Mouse (Mus musculus): ENCODE results near the gene Cdk5rap2. TPM values are rescaled to one million over a fixed set of nuclear protein-coding genes. Genes with fewer than 3 reads are reported as not detected.

The Cdk5rap2 gene
- total and polyA plus RNA-seq, 2 experiments: 3.0 to 3.6 TPM

GRCm38 (mm10) chr4:70260419-70260807, 149.8 kb downstream of the Cdk5rap2 start:
- 93% methylated on average over 11 of the region's 11 CpGs for WGBS
- 0 out of 2 replicates have a peak, but pooled peaks cover 3% of the 10 kb centered on the region for H3K36me3 ChIP-seq (ENCODE audit: control insufficient read depth, insufficient read depth, low read length)
- no peak overlapping the region for H3K9ac ChIP-seq (ENCODE audit: low read depth, low read length)
- H3K27me3 ChIP-seq (ENCODE audit: control insufficient read depth, insufficient read depth, low read length): no peaks in the 10 kb centered on the region
- no peak overlapping the region for H3K4me3 ChIP-seq (ENCODE audit: insufficient read depth, low read depth, low read length)
- no peak for DNase-seq (ENCODE audit: extremely low read depth, low read depth, low spot score)
- TF ChIP-seq CTCF (IDR thresholded peaks at IDR 0.05; ENCODE audit: low read depth, low read length): no peak
- no peak for TF ChIP-seq POLR2A (IDR thresholded peaks at IDR 0.05; ENCODE audit: extremely low read depth, insufficient read depth, low read length)
- H3K79me2 ChIP-seq (ENCODE audit: control insufficient read depth, insufficient read depth, low read length): no peaks in the 10 kb centered on the region
- no peaks in the 10 kb centered on the region for H3K4me1 ChIP-seq (ENCODE audit: control insufficient read depth, insufficient read depth, low read length)
- H3K27ac ChIP-seq (replicated peaks; ENCODE audit: insufficient read depth, low read depth, low read length): no peak overlapping the region

- no peak for DNase-seq (ENCODE audit: extremely low read depth, low read depth, low spot score)
- no peak overlapping the region for H3K4me3 ChIP-seq (ENCODE audit: insufficient read depth, low read depth, low read length)
These were observed 150.4 kb downstream of the Cdk5rap2 start for GRCm38 (mm10) chr4:70259726-70260418.

GRCm38 (mm10) chr4:70258826-70259225, 151.4 kb downstream of the Cdk5rap2 start:
- Histone ChIP-seq H3K9ac (ENCODE audit: low read depth, low read length) (no peak overlapping the region), H3K79me2 (ENCODE audit: control insufficient read depth, insufficient read depth, low read length) (no peaks in the 10 kb centered on the region), H3K27me3 (ENCODE audit: control insufficient read depth, insufficient read depth, low read length) (no peaks in the 10 kb centered on the region), H3K27ac (replicated peaks; ENCODE audit: insufficient read depth, low read depth, low read length) (no peak overlapping the region), H3K36me3 (ENCODE audit: control insufficient read depth, insufficient read depth, low read length) (0 out of 2 replicates have a peak, but pooled peaks cover 3% of the 10 kb centered on the region), H3K4me3 (ENCODE audit: insufficient read depth, low read depth, low read length) (no peak overlapping the region), H3K4me1 (ENCODE audit: control insufficient read depth, insufficient read depth, low read length) (no peaks in the 10 kb centered on the region)
- DNase-seq (ENCODE audit: extremely low read depth, low read depth, low spot score): no peak
- 88% methylated on average over 9 of the region's 9 CpGs for WGBS
- TF ChIP-seq POLR2A (IDR thresholded peaks at IDR 0.05; ENCODE audit: extremely low read depth, insufficient read depth, low read length) (no peak), CTCF (IDR thresholded peaks at IDR 0.05; ENCODE audit: low read depth, low read length) (no peak)

More at GRCm38 (mm10) chr4:70259726-70260418, 150.4 kb downstream of the Cdk5rap2 start:
- H3K27me3 ChIP-seq (ENCODE audit: control insufficient read depth, insufficient read depth, low read length): no peaks in the 10 kb centered on the region
- H3K9ac ChIP-seq (ENCODE audit: low read depth, low read length): no peak overlapping the region
- no peak for TF ChIP-seq POLR2A (IDR thresholded peaks at IDR 0.05; ENCODE audit: extremely low read depth, insufficient read depth, low read length)
- TF ChIP-seq CTCF (IDR thresholded peaks at IDR 0.05; ENCODE audit: low read depth, low read length): no peak
- no peaks in the 10 kb centered on the region for H3K79me2 ChIP-seq (ENCODE audit: control insufficient read depth, insufficient read depth, low read length)
- no peaks in the 10 kb centered on the region for H3K4me1 ChIP-seq (ENCODE audit: control insufficient read depth, insufficient read depth, low read length)
- H3K27ac ChIP-seq (replicated peaks; ENCODE audit: insufficient read depth, low read depth, low read length): no peak overlapping the region
- WGBS: over 99% methylated on average over 3 of the region's 3 CpGs
- H3K36me3 ChIP-seq (ENCODE audit: control insufficient read depth, insufficient read depth, low read length): 0 out of 2 replicates have a peak, but pooled peaks cover 3% of the 10 kb centered on the region

DNA sequence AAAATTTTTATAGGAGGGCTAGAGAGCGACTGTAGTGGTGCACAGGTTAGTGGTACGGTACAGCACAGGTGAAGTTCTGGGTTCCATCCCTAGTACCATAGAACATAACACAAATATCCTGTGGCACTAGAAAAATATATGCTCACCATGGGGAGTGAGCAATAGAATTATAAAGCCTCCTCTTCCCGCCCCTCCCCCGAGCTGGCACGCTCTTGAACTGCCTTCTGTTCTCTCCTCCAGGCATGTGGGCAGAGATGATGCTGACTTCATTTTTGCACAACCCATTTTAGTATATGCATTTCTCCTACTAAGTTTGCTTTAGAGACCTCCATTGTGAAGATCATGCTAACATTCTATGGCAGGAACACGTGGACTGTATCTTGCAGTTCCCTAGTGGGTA, 152.0 kb downstream of the Cdk5rap2 start:
- Histone ChIP-seq H3K9ac (ENCODE audit: low read depth, low read length) (no peak overlapping the region), H3K4me1 (ENCODE audit: control insufficient read depth, insufficient read depth, low read length) (no peaks in the 10 kb centered on the region), H3K27me3 (ENCODE audit: control insufficient read depth, insufficient read depth, low read length) (no peaks in the 10 kb centered on the region), H3K79me2 (ENCODE audit: control insufficient read depth, insufficient read depth, low read length) (no peaks in the 10 kb centered on the region), H3K4me3 (ENCODE audit: insufficient read depth, low read depth, low read length) (no peak overlapping the region), H3K27ac (replicated peaks; ENCODE audit: insufficient read depth, low read depth, low read length) (no peak overlapping the region), H3K36me3 (ENCODE audit: control insufficient read depth, insufficient read depth, low read length) (0 out of 2 replicates have a peak, but pooled peaks cover 3% of the 10 kb centered on the region)
- 92% methylated on average over 6 of the region's 6 CpGs for WGBS
- TF ChIP-seq POLR2A (IDR thresholded peaks at IDR 0.05; ENCODE audit: extremely low read depth, insufficient read depth, low read length) (no peak), CTCF (IDR thresholded peaks at IDR 0.05; ENCODE audit: low read depth, low read length) (no peak)
- DNase-seq (ENCODE audit: extremely low read depth, low read depth, low spot score): no peak

DNA sequence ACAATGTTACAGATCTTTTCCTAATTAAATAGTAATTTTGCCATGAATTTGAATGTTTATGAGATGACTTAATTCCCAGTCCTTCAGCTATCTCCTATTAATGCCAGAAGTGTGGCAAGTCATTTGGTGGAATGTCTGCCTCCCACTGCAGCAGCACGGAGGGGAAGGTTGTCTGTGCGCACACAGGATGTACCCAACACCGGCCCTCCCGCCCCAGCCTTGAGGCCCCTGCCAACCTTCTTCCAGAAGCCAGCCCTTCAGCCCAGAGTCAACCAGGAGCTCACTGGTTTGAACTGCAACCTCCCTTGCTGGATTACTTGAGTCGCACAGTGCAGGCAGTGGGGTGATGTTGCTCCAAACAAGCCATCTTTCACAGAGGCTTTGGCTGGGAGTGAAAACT, 158.5 kb downstream of the Cdk5rap2 start:
- H3K79me2 ChIP-seq (ENCODE audit: control insufficient read depth, insufficient read depth, low read length): no peaks in the 10 kb centered on the region
- 96% methylated on average over 5 of the region's 5 CpGs for WGBS

GRCm38 (mm10) chr4:70245706-70246105, 164.5 kb downstream of the Cdk5rap2 start:
- Histone ChIP-seq H3K27me3 (ENCODE audit: control insufficient read depth, insufficient read depth, low read length) (no peaks in the 10 kb centered on the region), H3K9ac (ENCODE audit: low read depth, low read length) (no peak overlapping the region), H3K4me3 (ENCODE audit: insufficient read depth, low read depth, low read length) (no peak overlapping the region), H3K79me2 (ENCODE audit: control insufficient read depth, insufficient read depth, low read length) (no peaks in the 10 kb centered on the region), H3K36me3 (ENCODE audit: control insufficient read depth, insufficient read depth, low read length) (peaks cover 9% of the 10 kb centered on the region; the same call in 1 of the 2 replicates), H3K27ac (replicated peaks; ENCODE audit: insufficient read depth, low read depth, low read length) (no peak overlapping the region), H3K4me1 (ENCODE audit: control insufficient read depth, insufficient read depth, low read length) (no peaks in the 10 kb centered on the region)
- 92% methylated on average over 6 of the region's 6 CpGs for WGBS
- TF ChIP-seq POLR2A (IDR thresholded peaks at IDR 0.05; ENCODE audit: extremely low read depth, insufficient read depth, low read length): no peak
- TF ChIP-seq CTCF (IDR thresholded peaks at IDR 0.05; ENCODE audit: low read depth, low read length): no peak
- DNase-seq (ENCODE audit: extremely low read depth, low read depth, low spot score): no peak

More for the DNA sequence above, 158.5 kb downstream of the Cdk5rap2 start:
- Histone ChIP-seq H3K36me3 (ENCODE audit: control insufficient read depth, insufficient read depth, low read length) (peaks cover 8% of the 10 kb centered on the region; the same call in 1 of the 2 replicates), H3K9ac (ENCODE audit: low read depth, low read length) (no peak overlapping the region), H3K4me1 (ENCODE audit: control insufficient read depth, insufficient read depth, low read length) (no peaks in the 10 kb centered on the region), H3K27ac (replicated peaks; ENCODE audit: insufficient read depth, low read depth, low read length) (no peak overlapping the region), H3K4me3 (ENCODE audit: insufficient read depth, low read depth, low read length) (no peak overlapping the region), H3K27me3 (ENCODE audit: control insufficient read depth, insufficient read depth, low read length) (no peaks in the 10 kb centered on the region)
- TF ChIP-seq POLR2A (IDR thresholded peaks at IDR 0.05; ENCODE audit: extremely low read depth, insufficient read depth, low read length) (no peak), CTCF (IDR thresholded peaks at IDR 0.05; ENCODE audit: low read depth, low read length) (no peak)
- no peak for DNase-seq (ENCODE audit: extremely low read depth, low read depth, low spot score)

Data from liver, adult 2 months (tissue).